Mouse (Mus musculus) limb, embryonic 10.5 days (tissue): ENCODE data around the gene Gm20721. TPM values are rescaled to one million over a fixed set of nuclear protein-coding genes. Genes with fewer than 3 reads are reported as not detected.

Experiments used
- DNase-seq: peaks from one replicate; pipeline ENCODE4 v3.0.0-alpha.2; 2017; ENCODE audit warnings: low spot score
- H3K27ac ChIP-seq: fragments of 300-500 bp; sonication (generic); 2 replicates; pipeline ENCODE4 v1.5.1; 2016; ENCODE audit warnings: mild to moderate bottlenecking
- H3K27me3 ChIP-seq: fragments of 300-500 bp; sonication (generic); 2 replicates; pipeline ENCODE4 v1.6.1; 2016; ENCODE audit warnings: low read depth, mild to moderate bottlenecking; ENCODE audit not compliant: poor library complexity, severe bottlenecking
- H3K36me3 ChIP-seq: fragments of 300-500 bp; sonication (generic); 2 replicates; pipeline ENCODE4 v1.6.1; 2016; ENCODE audit warnings: mild to moderate bottlenecking, moderate library complexity
- H3K4me1 ChIP-seq: fragments of 300-500 bp; sonication (generic); 2 replicates; pipeline ENCODE4 v1.6.1; 2016
- H3K4me3 ChIP-seq: fragments of 300-500 bp; sonication (generic); 2 replicates; pipeline ENCODE4 v1.5.1; 2016; ENCODE audit warnings: mild to moderate bottlenecking, moderate library complexity
- H3K9me3 ChIP-seq: fragments of 300-500 bp; sonication (generic); replicated peaks from 2 replicates; pipeline ENCODE4 v1.6.1; 2016; ENCODE audit warnings: mild to moderate bottlenecking
- WGBS: fragments of 180-500 bp; shearing (Covaris S2); methylation state at CpG from one replicate; pipeline ENCODE4 v1.1.7; 2016; 5-methylcytosine and 5-hydroxymethylcytosine counted together
- polyA plus RNA-seq: library from polyadenylated mRNA; unstranded; fragments of >200 nt; fragmentation: Nextera tagmentation; extraction: Ambion mirVana; gene quantifications from 2 replicates; pipeline ENCODE4 v1.2.1, GENCODE M21; 2016

Gene Gm20721
- polyA plus RNA-seq, 1 experiment from 2014 or later, result 14.9 TPM

DNA sequence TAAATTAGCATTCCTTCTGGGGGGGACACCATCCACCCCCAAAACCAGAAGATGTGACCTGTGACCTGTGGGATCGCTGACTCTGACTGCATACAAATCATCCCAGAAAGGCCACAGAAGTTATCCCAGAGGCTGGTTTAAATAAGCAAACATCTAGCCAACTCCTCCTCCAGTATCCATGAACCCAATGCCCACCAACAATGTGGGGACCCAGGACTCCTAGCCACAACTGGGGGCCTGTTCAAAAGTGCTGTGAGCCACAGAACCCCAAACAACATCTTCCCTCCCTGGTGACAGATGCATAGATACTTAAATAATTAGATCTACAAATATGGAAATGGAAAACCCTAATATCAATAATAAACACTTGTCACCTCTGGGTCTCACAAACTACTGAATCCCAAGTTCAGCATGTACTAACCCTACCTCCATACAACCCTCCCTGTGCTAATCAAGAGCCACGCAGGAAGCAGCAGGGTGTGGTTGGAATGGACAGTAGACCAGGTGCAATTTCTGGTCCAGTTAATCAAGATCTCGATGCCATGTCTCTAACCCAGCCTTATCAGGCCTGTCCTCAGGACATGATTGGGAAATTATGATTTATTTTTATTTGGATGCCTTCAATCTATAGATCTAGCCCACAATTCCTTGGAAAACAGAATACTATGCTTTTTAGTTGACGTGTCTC lies 5.5 kb downstream of the Gm20721 start:
- DNase-seq, result no peak
- H3K36me3 ChIP-seq, result peaks cover 99% of the 10 kb centered on the region
- H3K4me1 ChIP-seq, result peaks cover 55% of the 10 kb centered on the region
- H3K27me3 ChIP-seq, result no peaks in the 10 kb centered on the region
- no peaks in the 10 kb centered on the region for H3K9me3 ChIP-seq
- no peak overlapping the region for H3K27ac ChIP-seq
- WGBS, result 87% methylated on average over 4 of the region's 4 CpGs
- no peak overlapping the region for H3K4me3 ChIP-seq

DNA sequence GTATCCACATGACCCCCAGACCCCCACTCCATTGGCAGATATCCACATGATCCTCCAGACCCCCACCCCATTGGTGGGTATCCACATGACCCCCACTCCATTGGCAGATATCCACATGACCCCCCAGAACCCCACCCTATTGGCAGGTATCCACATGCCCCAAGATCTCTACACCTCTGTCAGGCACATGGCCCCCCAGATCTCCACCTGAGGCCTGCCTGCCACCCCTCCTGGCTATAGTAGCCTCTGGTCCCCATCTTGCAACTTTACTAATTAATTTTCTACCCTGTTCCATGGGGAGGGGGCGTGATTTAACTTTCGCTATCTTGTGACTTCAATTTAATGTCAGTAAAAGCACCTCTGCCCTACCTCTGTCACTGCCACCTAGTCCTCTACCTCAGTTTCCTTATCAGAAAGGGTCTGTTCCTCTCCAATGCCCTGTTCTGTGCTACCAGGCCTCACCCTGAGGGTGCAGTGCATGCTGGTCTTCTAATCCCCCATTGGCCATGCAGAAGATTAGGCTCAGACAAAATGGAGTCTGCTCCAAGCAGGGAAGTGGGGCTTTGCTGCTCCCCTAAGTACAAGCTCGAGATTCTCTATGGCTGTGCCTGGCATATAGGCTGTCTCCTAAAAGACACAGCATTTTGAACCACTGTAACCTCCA lies 6.2 kb downstream of the Gm20721 start:
- H3K4me1 ChIP-seq, result peaks cover 62% of the 10 kb centered on the region
- WGBS, result 91% methylated on average over 3 of the region's 3 CpGs
- H3K9me3 ChIP-seq, result no peaks in the 10 kb centered on the region
- H3K27me3 ChIP-seq, result no peaks in the 10 kb centered on the region
- no peak for DNase-seq
- peaks cover 99% of the 10 kb centered on the region for H3K36me3 ChIP-seq
- no peak overlapping the region for H3K4me3 ChIP-seq
- H3K27ac ChIP-seq, result no peak overlapping the region

DNA sequence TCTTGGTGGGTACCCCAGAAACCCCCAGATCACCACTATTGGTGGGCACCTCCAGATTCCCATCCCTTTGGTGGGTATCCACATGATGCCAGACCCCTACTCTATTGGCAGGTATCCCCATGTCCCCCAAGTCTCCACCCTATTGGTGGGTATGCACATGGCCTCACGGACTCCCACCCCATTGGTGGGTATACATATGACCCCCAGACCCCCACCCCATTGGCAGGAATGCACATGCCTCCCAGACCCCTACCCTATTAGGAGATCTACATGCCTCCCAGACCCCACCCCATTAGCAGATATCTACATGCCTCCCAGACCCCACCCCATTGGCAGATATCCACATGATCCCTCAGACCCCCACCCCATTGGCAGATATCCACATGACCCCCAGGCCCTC lies 6.8 kb downstream of the Gm20721 start:
- H3K4me3 ChIP-seq, result no peak overlapping the region
- no peak for DNase-seq
- H3K27me3 ChIP-seq, result no peaks in the 10 kb centered on the region
- H3K9me3 ChIP-seq, result no peaks in the 10 kb centered on the region
- H3K36me3 ChIP-seq, result peaks cover 99% of the 10 kb centered on the region
- WGBS, result 92% methylated on average over 1 of the region's 1 CpGs
- no peak overlapping the region for H3K27ac ChIP-seq
- H3K4me1 ChIP-seq, result peaks cover 68% of the 10 kb centered on the region

DNA sequence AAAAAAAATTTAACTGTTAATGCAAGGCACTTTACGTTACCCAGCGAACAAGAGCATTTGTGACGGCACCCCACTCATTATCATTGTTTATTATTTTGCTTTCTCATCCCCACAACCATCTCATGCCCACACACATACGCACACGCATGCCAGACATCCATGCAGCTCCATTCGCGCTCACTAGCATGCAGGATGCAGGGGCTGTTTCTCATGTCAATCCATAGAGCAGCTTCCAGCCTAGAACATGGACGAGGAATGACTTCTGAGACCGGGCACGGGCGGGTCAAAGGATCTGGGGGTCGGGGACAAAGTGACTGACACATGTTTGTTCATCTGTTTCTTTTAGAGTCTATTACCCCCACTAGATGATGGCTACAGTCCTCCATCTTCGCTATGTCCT lies 9.2 kb downstream of the Gm20721 start:
- H3K4me1 ChIP-seq, result peaks cover 76% of the 10 kb centered on the region
- H3K27me3 ChIP-seq, result no peaks in the 10 kb centered on the region
- no peaks in the 10 kb centered on the region for H3K9me3 ChIP-seq
- no peak for DNase-seq
- 92% methylated on average over 13 of the region's 13 CpGs for WGBS
- no peak overlapping the region for H3K27ac ChIP-seq
- no peak overlapping the region for H3K4me3 ChIP-seq
- H3K36me3 ChIP-seq, result peaks cover 87% of the 10 kb centered on the region

DNA sequence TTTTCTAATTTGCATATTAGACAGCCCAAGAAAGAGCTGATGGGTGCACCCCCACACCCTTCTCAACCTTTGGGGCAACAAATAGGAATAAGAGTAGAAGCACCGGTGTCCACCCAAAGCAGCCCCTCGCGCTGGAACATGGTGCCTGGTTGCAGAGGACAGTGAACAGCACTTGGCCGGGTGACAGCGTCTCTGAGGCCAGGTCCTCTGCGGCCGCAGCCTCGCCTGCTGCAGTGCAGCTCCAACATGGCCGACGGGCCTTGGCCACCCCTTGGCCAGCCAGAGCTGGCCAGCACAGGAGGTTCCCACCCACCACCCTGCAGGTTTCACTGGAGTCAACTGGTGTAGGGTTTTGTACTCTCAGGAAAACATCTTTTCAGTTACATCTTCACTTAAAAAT lies 12.1 kb downstream of the Gm20721 start:
- peaks cover 59% of the 10 kb centered on the region for H3K36me3 ChIP-seq
- DNase-seq, result no peak
- H3K27me3 ChIP-seq, result no peaks in the 10 kb centered on the region
- 87% methylated on average over 10 of the region's 10 CpGs for WGBS
- H3K4me3 ChIP-seq, result 0 out of 2 replicates have a peak overlapping the region, but pooled peaks have one; percentile 13
- H3K4me1 ChIP-seq, result peaks cover 60% of the 10 kb centered on the region
- H3K9me3 ChIP-seq, result no peaks in the 10 kb centered on the region
- no peak overlapping the region for H3K27ac ChIP-seq

DNA sequence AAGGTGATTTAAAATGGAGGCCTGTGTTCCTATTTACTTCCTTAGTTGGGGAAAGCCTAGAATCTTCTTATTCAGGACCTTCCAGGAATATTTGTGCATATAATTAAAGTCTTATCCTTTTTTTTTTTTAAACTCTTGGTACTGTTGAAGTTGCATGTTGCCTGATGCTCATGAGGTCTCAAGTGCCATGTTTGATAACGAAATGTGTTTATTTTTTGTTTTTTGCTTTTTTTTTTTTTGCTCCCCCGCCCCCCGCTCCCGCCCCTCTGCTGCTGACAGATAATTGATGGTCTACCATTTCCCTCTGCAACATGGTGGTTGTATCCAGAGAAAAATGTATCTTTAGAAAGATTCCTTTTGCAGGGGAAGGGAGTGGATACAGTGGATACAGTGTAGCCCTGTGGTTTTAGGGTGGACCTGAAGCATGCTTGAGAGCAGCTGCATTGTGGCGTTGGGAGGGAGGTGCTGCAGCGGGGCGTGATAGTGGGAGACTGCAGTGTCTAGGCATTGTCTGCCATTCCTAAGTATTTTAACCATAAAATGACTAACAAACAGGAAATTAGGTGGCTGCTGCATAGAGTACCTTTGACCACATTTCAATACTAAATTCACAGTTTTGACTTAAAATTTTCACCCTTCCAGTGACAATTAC lies 13.1 kb downstream of the Gm20721 start:
- H3K27ac ChIP-seq, result no peak overlapping the region
- H3K27me3 ChIP-seq, result no peaks in the 10 kb centered on the region
- WGBS, result 64% methylated on average over 7 of the region's 7 CpGs
- no peak for DNase-seq
- H3K36me3 ChIP-seq, result peaks cover 55% of the 10 kb centered on the region
- H3K4me1 ChIP-seq, result peaks cover 65% of the 10 kb centered on the region
- 0 out of 2 replicates have a peak, but pooled peaks cover 1% of the 10 kb centered on the region for H3K9me3 ChIP-seq
- H3K4me3 ChIP-seq, result peak overlapping the region; percentile 98; the same call in 1 of the 2 replicates

DNA sequence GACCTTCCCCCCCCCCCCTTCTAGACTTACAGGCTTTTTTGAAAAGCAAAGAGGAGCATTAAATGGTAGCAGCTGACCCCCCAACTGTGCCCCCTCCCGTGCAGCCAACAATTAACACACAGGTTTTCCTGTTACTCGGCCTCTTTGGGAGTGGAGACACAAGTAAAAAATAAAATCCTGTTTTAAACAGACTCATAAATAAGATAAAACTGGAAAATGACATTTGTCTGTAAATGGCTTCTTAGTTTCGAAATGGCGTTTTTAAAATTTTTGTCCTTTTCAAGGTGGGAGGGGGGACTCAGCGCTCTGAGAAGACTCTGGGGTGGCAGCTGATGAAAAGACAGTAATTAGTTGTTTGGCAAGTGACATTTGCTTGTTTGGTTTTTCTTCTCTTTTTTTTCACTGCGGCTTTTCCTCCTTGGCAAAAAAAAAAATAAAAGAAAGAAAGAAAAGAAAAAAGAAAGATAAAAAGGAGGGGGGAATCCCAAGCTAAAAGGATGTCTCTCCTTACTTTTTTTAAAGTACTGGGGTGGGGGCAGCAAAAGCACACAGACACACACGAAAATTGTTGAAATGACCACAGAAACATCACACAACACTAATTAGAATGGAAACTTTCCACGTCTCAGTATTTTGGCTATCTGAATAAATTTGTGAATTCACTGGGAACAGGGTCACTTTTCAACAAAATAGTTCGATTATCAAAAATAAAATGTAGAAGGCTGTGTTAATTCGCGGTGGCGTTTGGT lies 15.1 kb downstream of the Gm20721 start:
- Histone ChIP-seq H3K27ac (peak overlapping the region; percentile 100), H3K4me3 (peak overlapping the region; percentile 98), H3K36me3 (peaks cover 43% of the 10 kb centered on the region), H3K4me1 (peaks cover 64% of the 10 kb centered on the region), H3K9me3 (0 out of 2 replicates have a peak, but pooled peaks cover 3% of the 10 kb centered on the region), H3K27me3 (no peaks in the 10 kb centered on the region)
- 36% methylated on average over 12 of the region's 12 CpGs for WGBS
- DNase-seq, result no peak

DNA sequence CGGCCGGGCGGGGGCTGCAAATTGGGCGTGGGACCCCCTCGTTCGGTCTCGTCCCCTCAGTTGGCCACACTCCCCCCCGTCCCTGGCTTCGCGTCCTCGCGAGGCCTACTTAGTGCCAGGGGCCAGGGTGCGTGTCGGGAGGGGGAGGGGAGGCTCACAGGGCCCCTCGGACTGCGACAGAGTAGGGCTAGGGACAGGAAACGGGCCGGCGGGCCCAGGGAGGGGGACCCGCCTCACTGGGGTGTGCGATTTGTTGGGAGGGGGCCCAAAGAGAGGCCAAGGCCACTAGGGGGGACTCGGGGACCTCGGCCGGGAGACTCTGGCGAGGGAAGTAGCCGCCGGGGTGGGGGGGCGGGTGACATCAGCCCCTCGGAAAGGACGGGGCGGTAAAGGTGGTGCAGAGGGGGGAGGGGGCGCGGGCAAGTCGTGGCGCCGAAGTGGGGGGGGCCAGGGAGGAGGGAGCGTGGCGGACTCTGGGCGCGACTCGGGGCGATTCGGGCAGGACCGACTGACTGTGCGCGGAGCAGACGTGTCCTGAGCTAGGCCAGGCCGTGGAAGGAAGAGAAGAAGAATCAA lies 15.8 kb downstream of the Gm20721 start:
- Histone ChIP-seq H3K4me3 (peak overlapping the region; percentile 98), H3K36me3 (peaks cover 35% of the 10 kb centered on the region), H3K9me3 (0 out of 2 replicates have a peak, but pooled peaks cover 3% of the 10 kb centered on the region), H3K27me3 (no peaks in the 10 kb centered on the region), H3K4me1 (peaks cover 59% of the 10 kb centered on the region), H3K27ac (peak overlapping the region; percentile 100)
- 1% methylated on average over 47 of the region's 48 CpGs for WGBS
- peak; percentile 84 for DNase-seq

DNA sequence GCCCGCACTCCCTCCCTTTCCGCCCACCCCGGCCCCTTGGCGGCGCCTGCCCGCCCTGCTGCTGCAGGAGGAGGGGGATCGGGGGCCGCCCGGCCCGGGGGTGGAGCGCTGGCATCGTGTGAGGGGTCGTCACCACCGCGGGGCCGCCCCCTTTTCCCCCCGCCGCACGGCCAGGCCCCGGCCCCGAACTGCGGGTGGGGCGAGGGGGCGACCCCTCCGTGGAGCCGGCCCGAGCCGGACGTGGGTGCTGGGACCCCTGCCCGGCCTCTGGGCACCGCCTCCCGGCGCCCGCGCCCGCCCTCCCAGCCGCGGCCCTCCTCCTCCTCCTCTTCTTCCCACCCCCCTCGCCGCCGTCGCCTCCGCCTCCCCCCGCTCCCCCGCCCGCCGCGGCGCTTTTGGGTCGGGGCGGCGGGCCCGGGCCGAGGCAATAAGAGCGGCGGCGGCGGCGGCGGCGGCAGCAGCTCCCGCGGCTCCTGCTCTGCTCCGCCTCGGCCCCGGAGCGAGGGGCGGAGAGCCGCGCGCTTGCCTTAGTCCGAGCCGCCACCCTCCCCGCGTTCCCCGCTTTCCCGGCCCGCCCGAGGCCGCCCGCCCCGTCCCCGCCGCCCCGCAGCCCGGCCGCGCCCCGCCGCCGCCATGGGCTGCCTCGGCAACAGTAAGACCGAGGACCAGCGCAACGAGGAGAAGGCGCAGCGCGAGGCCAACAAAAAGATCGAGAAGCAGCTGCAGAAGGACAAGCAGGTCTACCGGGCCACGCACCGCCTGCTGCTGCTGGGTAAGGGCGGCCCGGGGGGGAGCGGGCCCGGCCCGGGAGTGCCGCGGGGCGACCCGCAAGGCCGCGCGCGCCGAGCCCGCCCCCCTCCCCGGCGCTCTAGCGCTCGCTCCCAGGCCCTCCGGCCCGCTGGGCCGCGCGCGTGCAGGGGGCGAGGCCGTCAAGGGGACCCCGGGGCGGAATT lies 16.6 kb downstream of the Gm20721 start:
- Histone ChIP-seq H3K4me3 (peak overlapping the region; percentile 98), H3K9me3 (0 out of 2 replicates have a peak, but pooled peaks cover 3% of the 10 kb centered on the region), H3K27me3 (no peaks in the 10 kb centered on the region), H3K27ac (peak overlapping the region; percentile 100), H3K4me1 (peaks cover 51% of the 10 kb centered on the region), H3K36me3 (peaks cover 28% of the 10 kb centered on the region)
- WGBS, result under 1% methylated on average over 102 of the region's 131 CpGs
- peak; percentile 93 for DNase-seq

DNA sequence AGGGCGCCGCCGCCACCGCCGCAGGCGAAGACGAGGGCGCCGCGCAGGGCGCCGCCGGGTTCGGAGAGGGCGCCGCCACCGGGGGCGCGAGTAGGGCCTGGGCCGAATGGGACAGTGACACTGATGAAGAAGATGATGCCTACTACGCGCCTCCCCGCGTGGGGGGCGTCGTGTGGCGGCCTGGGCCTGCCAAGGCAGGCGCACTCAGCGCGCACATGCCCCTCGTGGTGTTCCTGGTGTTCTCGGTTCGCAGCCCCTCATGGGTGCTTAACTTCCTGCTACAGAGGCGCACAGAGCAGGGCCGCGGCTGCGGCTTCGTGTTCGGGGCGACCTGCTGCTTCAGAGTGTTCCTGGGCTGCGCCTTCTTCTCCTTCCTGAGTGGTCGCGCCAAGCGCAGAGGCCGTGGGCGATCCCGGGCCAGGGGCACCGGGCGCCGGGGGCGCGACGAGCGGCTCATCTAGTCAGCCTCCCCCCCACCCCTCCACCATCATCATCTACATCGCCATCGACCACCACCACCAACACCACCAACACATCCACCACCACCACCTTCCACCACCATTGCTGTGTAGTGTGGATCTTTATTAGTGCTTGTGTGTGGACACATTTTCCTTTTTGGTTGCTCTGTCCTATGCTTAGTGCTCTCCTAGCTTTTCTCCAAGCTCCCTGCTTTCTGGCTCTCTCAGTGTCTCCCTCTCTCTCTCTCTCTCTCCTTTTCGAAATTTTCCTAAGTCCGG lies 17.4 kb downstream of the Gm20721 start:
- Histone ChIP-seq H3K9me3 (0 out of 2 replicates have a peak, but pooled peaks cover 3% of the 10 kb centered on the region), H3K4me1 (peaks cover 43% of the 10 kb centered on the region), H3K27me3 (no peaks in the 10 kb centered on the region), H3K27ac (peak overlapping the region; percentile 100), H3K4me3 (peak overlapping the region; percentile 98), H3K36me3 (peaks cover 19% of the 10 kb centered on the region)
- DNase-seq, result peak; percentile 53
- WGBS, result 41% methylated on average over 58 of the region's 58 CpGs

DNA sequence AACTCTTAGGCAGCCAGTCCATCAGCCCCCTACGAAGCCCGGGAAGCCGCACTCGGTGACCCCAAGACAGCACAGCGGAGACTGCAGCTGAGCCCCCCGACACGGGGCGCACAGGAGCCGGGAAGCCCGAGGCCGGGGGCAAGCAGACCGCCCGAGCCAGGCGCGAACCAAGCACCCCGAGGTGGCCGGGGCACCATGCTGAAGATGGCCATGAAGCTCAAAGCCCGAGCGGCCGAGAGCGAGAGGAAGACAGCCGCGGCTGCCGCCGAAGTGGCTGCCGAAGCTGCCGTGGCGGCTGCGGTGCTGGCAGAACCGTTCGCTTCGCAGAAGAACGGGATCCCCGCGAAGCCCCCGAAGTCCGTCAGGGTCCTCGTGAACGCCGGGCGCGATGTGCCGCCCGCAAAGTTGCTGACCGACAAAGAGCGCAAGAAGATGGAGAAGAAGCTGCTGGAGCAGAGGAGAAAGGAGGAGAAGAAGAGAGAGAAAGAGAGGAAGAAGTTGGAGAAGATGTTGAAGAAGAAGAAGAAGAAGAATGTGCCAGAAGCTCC lies 18.1 kb downstream of the Gm20721 start:
- 45% methylated on average over 46 of the region's 46 CpGs for WGBS
- Histone ChIP-seq H3K36me3 (peaks cover 13% of the 10 kb centered on the region; the same call in 1 of the 2 replicates), H3K27ac (peak overlapping the region; percentile 100), H3K4me3 (peak overlapping the region; percentile 98), H3K4me1 (peaks cover 36% of the 10 kb centered on the region), H3K27me3 (no peaks in the 10 kb centered on the region), H3K9me3 (0 out of 2 replicates have a peak, but pooled peaks cover 3% of the 10 kb centered on the region)
- no peak for DNase-seq
